ENCODE assay signal across 8 mouse cellular contexts in the genomic region with DNA sequence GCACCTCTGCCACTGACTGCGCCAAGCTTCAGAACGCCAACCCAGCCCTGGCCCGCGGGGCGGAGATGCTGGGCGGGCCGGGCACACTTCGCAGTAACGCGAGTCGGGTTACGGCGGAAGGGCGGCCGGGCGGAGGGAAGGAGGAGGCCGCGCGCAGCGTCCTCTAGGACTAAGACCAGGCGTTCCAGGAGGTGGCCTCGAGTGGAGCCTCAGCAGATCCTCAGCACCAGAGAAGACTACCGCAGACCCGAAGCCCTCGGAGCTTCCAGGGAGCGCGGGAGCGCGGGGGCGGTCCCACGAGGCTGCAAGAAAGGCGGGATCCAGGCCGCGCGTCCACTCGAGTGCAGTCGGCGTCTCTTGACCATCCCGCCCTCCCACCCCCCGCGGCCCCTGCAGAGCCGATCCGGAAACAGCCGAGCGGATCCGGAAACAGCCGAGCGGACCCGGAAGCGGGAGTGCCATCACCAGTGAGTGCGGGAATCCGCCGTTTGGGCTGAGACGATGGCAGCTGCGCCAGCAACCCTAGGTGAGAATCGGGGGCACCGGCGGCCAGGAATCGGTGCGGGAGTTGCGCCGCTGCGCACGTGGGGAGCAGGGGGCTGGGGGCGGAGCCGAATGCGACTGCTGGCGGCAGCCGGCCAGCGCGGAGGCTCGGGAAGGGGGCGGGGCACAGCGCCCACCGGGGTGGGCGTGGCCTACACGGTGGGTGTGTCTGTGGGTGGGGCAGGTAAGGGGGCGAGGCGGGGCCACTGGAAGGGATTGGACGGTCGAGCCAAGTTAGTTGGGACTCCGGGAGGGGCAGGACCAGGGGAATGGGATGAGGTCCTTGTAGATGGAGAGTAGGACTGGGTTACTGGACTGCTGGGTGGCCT. TPM values are rescaled to one million over a fixed set of nuclear protein-coding genes. Genes with fewer than 3 reads are reported as not detected.
DNase-seq lines count a peak whose midpoint lies in the region; ATAC-seq and TF ChIP-seq lines count a peak whose summit lies in the region.

A gene (plus strand): TSS at position 129 of the 872 bp plus-strand sequence.

- TF ChIP-seq POLR2A in liver, adult 2 months (IDR thresholded peaks at IDR 0.05; ENCODE audit: extremely low read depth, insufficient read depth, low read length): 0 out of 2 replicates have a peak, but pooled peaks have one; percentile 8
- peak; percentile 47 for TF ChIP-seq POLR2A in myocyte (IDR thresholded peaks at IDR 0.05; ENCODE audit: insufficient read length, low read depth)

- no peaks in the 10 kb centered on the region for H3K79me2 ChIP-seq in liver, adult 2 months (ENCODE audit: control insufficient read depth, insufficient read depth, low read length)
- H3K79me2 ChIP-seq in myocyte (ENCODE audit: control insufficient read depth, insufficient read depth): no peaks in the 10 kb centered on the region

- H3K27me3 ChIP-seq in heart, embryonic 11.5 days (ENCODE audit: control insufficient read depth, insufficient read depth, low read length): no peaks in the 10 kb centered on the region
- H3K27me3 ChIP-seq in kidney, embryonic 16.5 days (ENCODE audit: insufficient read depth, low read length): no peaks in the 10 kb centered on the region
- no peaks in the 10 kb centered on the region for H3K27me3 ChIP-seq in liver, adult 2 months (ENCODE audit: control insufficient read depth, insufficient read depth, low read length)
- no peaks in the 10 kb centered on the region for H3K27me3 ChIP-seq in myocyte (ENCODE audit: control insufficient read depth, insufficient read depth, insufficient read length)
- H3K27me3 ChIP-seq in splenic B cell, adult 2 months (ENCODE audit: control insufficient read depth, insufficient read depth, low read length, poor library complexity, severe bottlenecking): no peaks in the 10 kb centered on the region

- peak within 1 kb of the TSS; percentile 72 for H3ac ChIP-seq in myocyte (ENCODE audit: control insufficient read depth, insufficient read length)

- ATAC-seq in erythroblast, adult 5-6 weeks (replicated peaks; ENCODE audit: low FRiP score, poor library complexity, severe bottlenecking): peak; percentile 81
- ATAC-seq in heart, embryonic 11.5 days (replicated peaks; ENCODE audit: insufficient number of reproducible peaks, low FRiP score, low TSS enrichment): peak; percentile 92
- ATAC-seq in kidney, embryonic 16.5 days (ENCODE audit: low FRiP score, low TSS enrichment): peak; percentile 96

- peak within 1 kb of the TSS; percentile 58 for H3K4me3 ChIP-seq in heart, embryonic 11.5 days (ENCODE audit: low read depth, low read length)
- H3K4me3 ChIP-seq in kidney, embryonic 16.5 days (ENCODE audit: low read length): peak within 1 kb of the TSS; percentile 67
- peak within 1 kb of the TSS; percentile 79 for H3K4me3 ChIP-seq in liver, adult 2 months (ENCODE audit: insufficient read depth, low read depth, low read length)
- H3K4me3 ChIP-seq in myocyte: peak within 1 kb of the TSS; percentile 28

- peak; percentile 93 to 94 for DNase-seq in B cell, adult 2 months
- peak; percentile 96 for DNase-seq in brain, adult 2 months (ENCODE audit: low read depth, low spot score)
- DNase-seq in liver, adult 2 months (ENCODE audit: extremely low read depth, low read depth, low spot score): peak; percentile 66
- peak; percentile 88 for DNase-seq in splenic B cell, adult 2 months (ENCODE audit: low read depth, low spot score)

- no peak for TF ChIP-seq CTCF in liver, adult 2 months (IDR thresholded peaks at IDR 0.05; ENCODE audit: low read depth, low read length)

- H3K4me2 ChIP-seq in heart, embryonic 11.5 days: peak within 1 kb of the TSS; percentile 78
- H3K4me2 ChIP-seq in kidney, embryonic 16.5 days (replicated peaks; ENCODE audit: low read depth, low read length): peak within 1 kb of the TSS; percentile 88
- peak within 1 kb of the TSS; percentile 98 for H3K4me2 ChIP-seq in myocyte (ENCODE audit: low read depth)

- no peaks in the 10 kb centered on the region for H3K9me3 ChIP-seq in heart, embryonic 11.5 days (replicated peaks; ENCODE audit: control insufficient read depth, low read length)
- H3K9me3 ChIP-seq in kidney, embryonic 16.5 days (ENCODE audit: low read length): 0 out of 2 replicates have a peak, but pooled peaks cover 5% of the 10 kb centered on the region

- peaks cover 12% of the 10 kb centered on the region for H3K4me1 ChIP-seq in heart, embryonic 11.5 days (ENCODE audit: control insufficient read depth, insufficient read depth, low read length)
- H3K4me1 ChIP-seq in kidney, embryonic 16.5 days (ENCODE audit: insufficient read depth, low read length): peaks cover 17% of the 10 kb centered on the region
- peaks cover 8% of the 10 kb centered on the region for H3K4me1 ChIP-seq in liver, adult 2 months (ENCODE audit: control insufficient read depth, insufficient read depth, low read length)

- H3K27ac ChIP-seq in heart, embryonic 11.5 days (ENCODE audit: low read depth, low read length): peak within 1 kb of the TSS; percentile 90
- peak within 1 kb of the TSS; percentile 96 for H3K27ac ChIP-seq in kidney, embryonic 16.5 days (ENCODE audit: low read length)
- H3K27ac ChIP-seq in liver, adult 2 months (replicated peaks; ENCODE audit: insufficient read depth, low read depth, low read length): peak within 1 kb of the TSS; percentile 81

- H3K9ac ChIP-seq in heart, embryonic 11.5 days (ENCODE audit: low read depth, low read length): peak within 1 kb of the TSS; percentile 87
- peak within 1 kb of the TSS; percentile 84 for H3K9ac ChIP-seq in kidney, embryonic 16.5 days (replicated peaks; ENCODE audit: low read length)
- peak within 1 kb of the TSS; percentile 84 for H3K9ac ChIP-seq in liver, adult 2 months (ENCODE audit: low read depth, low read length)

- WGBS in heart, embryonic 11.5 days (ENCODE audit: insufficient replicate concordance): under 1% methylated on average over 79 of the region's 82 CpGs
- under 1% methylated on average over 80 of the region's 82 CpGs for WGBS in kidney, embryonic 16.5 days
- 2% methylated on average over 81 of the region's 82 CpGs for WGBS in liver, adult 2 months

- H3K36me3 ChIP-seq in heart, embryonic 11.5 days (ENCODE audit: control insufficient read depth, insufficient read depth, low read length): no peaks in the 10 kb centered on the region
- 0 out of 2 replicates have a peak, but pooled peaks cover 3% of the 10 kb centered on the region for H3K36me3 ChIP-seq in kidney, embryonic 16.5 days (ENCODE audit: insufficient read depth, low read length)
- H3K36me3 ChIP-seq in liver, adult 2 months (ENCODE audit: control insufficient read depth, insufficient read depth, low read length): peaks cover 7% of the 10 kb centered on the region; the same call in 1 of the 2 replicates
- no peaks in the 10 kb centered on the region for H3K36me3 ChIP-seq in myocyte (ENCODE audit: control insufficient read depth, insufficient read depth)
- H3K36me3 ChIP-seq in splenic B cell, adult 2 months (ENCODE audit: control insufficient read depth, insufficient read depth, low read length, poor library complexity, severe bottlenecking): peaks cover 3% of the 10 kb centered on the region; the same call in 1 of the 2 replicates

TF ChIP-seq in myocyte, 11 proteins besides CTCF, POLR2A, EP300 and RAD21:
- TF ChIP-seq MYOG (IDR thresholded peaks at IDR 0.05; ENCODE audit: control insufficient read depth in 1 of 3, insufficient read depth in 1 of 3, insufficient read length in 2 of 3, low read depth in 2 of 3): no peak
- TF ChIP-seq POLR2AphosphoS2 (IDR thresholded peaks at IDR 0.05; ENCODE audit: insufficient read length, low read depth): peak; percentile 30
- TF ChIP-seq MAX (IDR thresholded peaks at IDR 0.05; ENCODE audit: low read depth): no peak
- TF ChIP-seq TCF3 (IDR thresholded peaks at IDR 0.05; ENCODE audit: insufficient read length, low read depth): no peak

RNA-seq across cellular contexts. Expression of the gene that starts here (rescaled TPM):
- total RNA-seq in erythroblast, adult 5-6 weeks (2015; ENCODE audit: low replicate concordance): 2.3 and 2.9 TPM in 2 replicates
- 2.0 and 4.3 TPM in 2 replicates for total RNA-seq in erythroblast, adult 5-6 weeks (2017; ENCODE audit: low replicate concordance)
- polyA plus RNA-seq in heart, embryonic 11.5 days (2014; fragmentation: Nextera tagmentation; extraction: Ambion mirVana): 18.1 and 23.0 TPM in 2 replicates
- polyA plus RNA-seq in kidney, embryonic 16.5 days (2015; fragmentation: Nextera tagmentation; extraction: Ambion mirVana): 36.2 and 39.0 TPM in 2 replicates
- total RNA-seq in liver, adult 2 months (2014; rRNA removed): 6.5 and 8.6 TPM in 2 replicates
- polyA plus RNA-seq in liver, adult 2 months (2012; rRNA removed): 9.8 and 15.1 TPM in 2 replicates
- polyA plus RNA-seq in myocyte (2012; fragmentation: generic; extraction: Trizol): 36.7 TPM

Comparison
In these comparisons a context has a peak if more than half of its experiments do, and no peak if none do; other contexts are left out.
1. Peak in every context shown above with its lines: DNase-seq, ATAC-seq, H3K4me3 ChIP-seq and H3K27ac ChIP-seq.
2. H3K4me3 ChIP-seq: peak in every context shown above with its lines; median percentile 79 in liver, adult 2 months; 67 in kidney, embryonic 16.5 days; 58 in heart, embryonic 11.5 days; 28 in myocyte.